Mouse (Mus musculus) MEL (cell line): ENCODE measurements around the gene Slc29a2. TPM values are rescaled to one million over a fixed set of nuclear protein-coding genes. Genes with fewer than 3 reads are reported as not detected.
"Not testable (repeated sequence)": the region's sequence is repeated elsewhere in the genome, so short reads cannot be mapped to it uniquely, and the experiment has no call there.

Experiments
- DNase-seq: peaks from one replicate; pipeline ENCODE4 v3.0.0; 2011; ENCODE audit warnings: low read depth, low spot score
- H3K27ac ChIP-seq: 2 replicates; pipeline ENCODE4 v1.5.1; 2012; ENCODE audit warnings: low read depth, mild to moderate bottlenecking, control low read depth, low read length, moderate library complexity; ENCODE audit not compliant: control insufficient read depth
- H3K27me3 ChIP-seq, 2 experiments: fragments of 150-350 bp in 1 of 2; sonication (generic) in 1 of 2; 2 replicates each; pipeline ENCODE4 v1.6.1; 2012; ENCODE audit warnings: low read length in 2 of 2, mild to moderate bottlenecking in 2 of 2, improper control_type of control experiment in 1 of 2, moderate library complexity in 1 of 2; ENCODE audit not compliant: insufficient read depth in 2 of 2, control insufficient read depth in 1 of 2
- H3K36me3 ChIP-seq, 2 experiments: 2 replicates each; pipeline ENCODE4 v1.6.1; 2012 to 2014; ENCODE audit warnings: low read length in 2 of 2, improper control_type of control experiment in 1 of 2, inconsistent platforms in 1 of 2, mild to moderate bottlenecking in 1 of 2; ENCODE audit not compliant: insufficient read depth in 2 of 2, control insufficient read depth in 1 of 2
- H3K4me1 ChIP-seq, 2 experiments: fragments of 150-350 bp in 1 of 2; sonication (generic) in 1 of 2; 2 replicates each; pipeline ENCODE4 v1.6.1; 2012; ENCODE audit warnings: low read length in 2 of 2, improper control_type of control experiment in 1 of 2, mild to moderate bottlenecking in 1 of 2; ENCODE audit not compliant: insufficient read depth in 2 of 2, control insufficient read depth in 1 of 2
- H3K4me3 ChIP-seq, 2 experiments: fragments of 150-350 bp in 1 of 2; sonication (generic) in 1 of 2; 2 replicates each; pipeline ENCODE4 v1.5.1; 2012; ENCODE audit warnings: low read depth in 2 of 2, low read length in 2 of 2, mild to moderate bottlenecking in 2 of 2, moderate library complexity in 2 of 2, control low read depth in 1 of 2, improper control_type of control experiment in 1 of 2; ENCODE audit not compliant: control insufficient read depth in 1 of 2, insufficient read depth in 1 of 2
- H3K79me2 ChIP-seq: 2 replicates; pipeline ENCODE4 v1.6.1; 2012; ENCODE audit warnings: mild to moderate bottlenecking, low read length, moderate library complexity; ENCODE audit not compliant: control insufficient read depth, poor library complexity, insufficient read depth
- H3K9ac ChIP-seq: 2 replicates; pipeline ENCODE4 v1.6.1; 2012; ENCODE audit warnings: low read depth, mild to moderate bottlenecking, control low read depth, low read length, moderate library complexity; ENCODE audit not compliant: control insufficient read depth, poor library complexity, severe bottlenecking
- H3K9me3 ChIP-seq: fragments of 150-350 bp; sonication (generic); replicated peaks from 2 replicates; pipeline ENCODE4 v1.6.1; 2012; ENCODE audit warnings: mild to moderate bottlenecking, low read length, improper control_type of control experiment, moderate library complexity; ENCODE audit not compliant: insufficient read depth
- CTCF ChIP-seq, 3 experiments: IDR thresholded peaks in 2 of 3; conservative IDR thresholded peaks in 1 of 3; 2 replicates each; pipeline ENCODE4 v1.5.1; 2011 to 2012; ENCODE audit warnings: low read length in 3 of 3, low read depth in 2 of 3, mild to moderate bottlenecking in 2 of 3, improper control_type of control experiment in 1 of 3, inconsistent platforms in 1 of 3, mixed read lengths in 1 of 3, moderate library complexity in 1 of 3; ENCODE audit not compliant: control insufficient read depth in 1 of 3, insufficient read depth in 1 of 3, poor library complexity in 1 of 3, severe bottlenecking in 1 of 3
- E2F4 ChIP-seq: IDR thresholded peaks from 2 replicates; pipeline ENCODE4 v1.6.1; 2011; ENCODE audit warnings: low read depth, low read length, improper control_type of control experiment, borderline replicate concordance
- ELF1 ChIP-seq: IDR thresholded peaks from 2 replicates; pipeline ENCODE4 v1.6.1; 2014; ENCODE audit warnings: low read depth, mild to moderate bottlenecking, inconsistent platforms, low read length, improper control_type of control experiment, moderate library complexity
- GATA1 ChIP-seq: IDR thresholded peaks from 2 replicates; pipeline ENCODE4 v1.6.1; 2011; ENCODE audit warnings: low read depth, low read length, improper control_type of control experiment
- MXI1 ChIP-seq: IDR thresholded peaks from 2 replicates; pipeline ENCODE4 v1.6.1; 2011; ENCODE audit warnings: mild to moderate bottlenecking, low read depth, low read length, improper control_type of control experiment
- RAD21 ChIP-seq: IDR thresholded peaks from 2 replicates; pipeline ENCODE4 v1.6.1; 2011; ENCODE audit warnings: mild to moderate bottlenecking, low read depth, low read length, improper control_type of control experiment
- ZNF384 ChIP-seq: IDR thresholded peaks from 2 replicates; pipeline ENCODE4 v1.6.1; 2012; ENCODE audit warnings: low read depth, mild to moderate bottlenecking, inconsistent platforms, low read length, improper control_type of control experiment
- polyA plus RNA-seq, 2 experiments: library from polyadenylated mRNA; stranded (reverse) in 1 of 2; unstranded in 1 of 2; fragments of >175 nt in 1 of 2; fragments of >200 nt in 1 of 2; gene quantifications; 2 replicates each; pipeline versions ENCODE4 v1.2.1 to v1.2.4; 2012; ENCODE audit warnings: low replicate concordance in 2 of 2, low read depth in 1 of 2; ENCODE audit not compliant: insufficient read length in 2 of 2, insufficient read depth in 1 of 2, missing spikeins in 1 of 2
- total RNA-seq: library from RNA; depleted of rRNA; stranded (reverse); fragments of 300-350 nt; gene quantifications from 2 replicates; pipeline ENCODE4 v1.2.3, GENCODE M21; 2012

Gene Slc29a2
- total and polyA plus RNA-seq, 3 experiments, result 3.2 to 10.9 TPM; not detected in 1

DNA sequence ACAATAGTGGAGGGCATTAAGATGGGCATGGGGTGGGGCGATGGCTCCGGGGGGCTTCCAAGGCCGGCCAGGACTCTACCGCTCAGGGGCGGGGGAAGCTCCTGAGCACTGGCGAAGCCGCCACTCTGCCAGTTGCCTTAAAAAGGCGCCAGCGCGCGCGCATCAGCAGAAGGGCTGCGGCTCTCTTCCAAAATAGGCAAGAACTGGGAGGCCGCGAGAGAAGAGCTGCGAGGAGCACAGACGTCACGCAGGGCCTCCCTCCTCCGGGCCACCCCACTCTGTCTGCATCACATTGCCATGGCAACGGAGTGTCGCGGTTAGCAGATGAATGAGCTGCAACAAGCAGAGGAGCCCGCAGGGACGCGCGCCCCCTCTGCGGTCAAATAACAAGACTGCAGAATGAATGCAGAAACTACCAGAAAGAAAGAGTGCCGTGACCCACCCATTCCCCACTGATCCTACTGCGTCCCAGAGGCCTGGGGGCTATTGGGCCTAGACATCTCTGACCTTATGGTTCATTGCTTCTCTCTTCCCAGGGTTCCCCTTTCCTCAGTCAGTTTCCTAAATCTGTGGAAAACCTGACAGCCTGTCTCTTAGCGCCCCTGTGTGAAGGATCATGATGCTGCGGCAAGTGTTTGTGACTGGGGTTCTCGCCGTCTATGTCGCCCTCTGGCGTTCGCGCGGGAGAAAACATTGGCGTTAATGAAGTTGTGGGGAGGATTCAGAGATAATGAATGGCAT, 21.8 kb upstream of the Slc29a2 start (continued):
- 0 out of 2 replicates have a peak, but pooled peaks have one; percentile 8 for TF ChIP-seq GATA1
- TF ChIP-seq, all 39 proteins: peak for 5

DNA sequence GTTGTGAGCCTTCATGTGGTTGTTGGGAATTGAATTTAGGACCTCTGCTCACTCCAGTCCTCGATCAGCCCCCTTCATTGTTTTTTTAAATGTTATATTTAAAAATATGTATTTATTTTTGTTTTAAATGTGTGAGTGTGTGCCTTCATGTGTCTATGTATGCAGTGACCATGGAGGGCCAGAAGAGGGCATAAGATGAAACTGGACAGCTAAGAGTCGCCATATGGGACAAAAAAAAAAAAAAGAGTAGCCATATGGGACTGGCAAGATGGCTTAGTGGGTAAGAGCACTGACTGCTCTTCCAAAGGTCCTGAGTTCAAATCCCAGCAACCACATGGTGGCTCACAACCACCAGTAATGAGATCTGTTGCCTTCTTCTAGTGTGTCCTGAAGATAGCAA, 20.0 kb upstream of the Slc29a2 start:
- TF ChIP-seq ZNF384, result 0 out of 2 replicates have a peak, but pooled peaks have one; percentile 12
- TF ChIP-seq CTCF (IDR thresholded peaks at IDR 0.05 in 2 of 3, conservative IDR thresholded peaks at IDR 0.05 in 1 of 3; ENCODE audit: control insufficient read depth in 1 of 3, insufficient read depth in 1 of 3, low read depth in 2 of 3, low read length in 3 of 3, poor library complexity in 1 of 3, severe bottlenecking in 1 of 3), result peak in 2 of 3 experiments; percentile 10 to 24; a peak in 2 of 6 replicates
- H3K9me3 ChIP-seq, H3K79me2 ChIP-seq, H3K4me3 ChIP-seq, H3K36me3 ChIP-seq, H3K4me1 ChIP-seq, H3K27me3 ChIP-seq, H3K9ac ChIP-seq, H3K27ac ChIP-seq: not testable (repeated sequence)
- DNase-seq, result peak; percentile 30

DNA sequence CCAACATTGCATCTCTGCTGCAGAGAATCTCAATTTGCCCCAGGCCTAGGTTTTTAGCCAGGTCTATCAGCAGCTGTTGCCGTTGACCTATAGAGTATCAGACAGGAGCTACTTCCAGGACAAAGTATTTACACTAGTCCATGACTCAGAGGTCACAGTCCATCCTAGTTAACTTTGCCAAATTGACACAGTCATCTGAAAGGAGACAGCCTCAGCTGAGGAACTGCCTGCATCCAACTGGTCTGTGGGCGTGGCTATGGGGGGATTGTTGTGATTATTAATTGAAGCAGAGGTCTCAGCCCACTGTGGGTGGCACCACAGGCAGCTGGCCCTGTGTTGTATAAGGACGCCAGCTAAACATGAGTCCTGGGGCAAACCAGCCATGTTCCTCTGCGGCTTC, 18.7 kb upstream of the Slc29a2 start:
- Histone ChIP-seq H3K9me3 (no peaks in the 10 kb centered on the region), H3K36me3 (no peaks in the 10 kb centered on the region), H3K9ac (no peak overlapping the region), H3K27ac (no peak overlapping the region), H3K4me1 (no peaks in the 10 kb centered on the region), H3K27me3 (peaks cover 0 to 4% of the 10 kb centered on the region in 2 experiments; a peak in 3 of 4 replicates), H3K4me3 (no peak overlapping the region), H3K79me2 (no peaks in the 10 kb centered on the region)
- no peak for TF ChIP-seq RAD21
- no peak for DNase-seq

DNA sequence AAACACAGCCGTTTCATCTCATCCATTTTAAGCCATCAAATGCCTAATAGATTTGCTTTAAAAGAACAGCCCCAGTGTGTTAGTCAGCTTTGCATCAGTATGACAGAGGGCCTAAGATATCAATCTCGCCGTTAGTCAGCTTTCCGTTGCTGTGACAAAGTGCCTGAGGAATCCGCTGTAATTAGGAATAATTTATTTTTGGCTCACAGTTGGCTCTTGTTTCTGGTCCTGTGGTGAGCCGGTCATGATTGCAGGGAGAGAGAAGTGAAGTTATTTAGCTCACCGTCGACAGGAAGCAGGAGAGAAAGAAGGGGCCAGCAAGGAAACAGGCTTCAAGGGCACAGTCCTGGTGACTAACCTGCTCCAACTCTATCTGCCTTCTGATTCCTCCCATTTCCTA, 10.5 kb upstream of the Slc29a2 start:
- peaks cover 0 to 3% of the 10 kb centered on the region in 2 experiments; a peak in 1 of 4 replicates for H3K36me3 ChIP-seq
- no peak for TF ChIP-seq GATA1
- no peak for TF ChIP-seq MXI1
- TF ChIP-seq ELF1, result no peak
- no peak for TF ChIP-seq E2F4
- TF ChIP-seq, all 39 proteins: peak for 0
- no peaks in the 10 kb centered on the region for H3K79me2 ChIP-seq
- H3K9ac ChIP-seq, result no peak overlapping the region
- peaks cover 0 to 5% of the 10 kb centered on the region in 2 experiments; a peak in 2 of 4 replicates for H3K4me1 ChIP-seq
- no peak overlapping the region for H3K4me3 ChIP-seq
- no peaks in the 10 kb centered on the region; a peak in 1 of 4 replicates for H3K27me3 ChIP-seq
- H3K9me3 ChIP-seq, result no peaks in the 10 kb centered on the region
- DNase-seq, result no peak
- H3K27ac ChIP-seq, result no peak overlapping the region
